Mouse (Mus musculus) kidney, embryonic 16.5 days (tissue): Measurements from ENCODE around the gene Kcnq1. TPM values are rescaled to one million over a fixed set of nuclear protein-coding genes. Genes with fewer than 3 reads are reported as not detected.
A peak's percentile ranks its signal among the peaks of the same experiment; 100 is the strongest.

ENCODE experiments used
- ATAC-seq: fragments of 200-750 bp; cut with Nextera tagmentation; 2 replicates; pipeline ENCODE4 v1.8.0; 2017; ENCODE audit warnings: moderate TSS enrichment; ENCODE audit not compliant: low FRiP score, low TSS enrichment
- H3K27ac ChIP-seq: fragments of 300-500 bp; sonication (generic); 2 replicates; pipeline ENCODE4 v1.5.1; 2014; ENCODE audit warnings: low read length
- H3K27me3 ChIP-seq: fragments of 300-500 bp; sonication (generic); 2 replicates; pipeline ENCODE4 v1.6.1; 2014; ENCODE audit warnings: low read length, control low read depth, mixed read lengths; ENCODE audit not compliant: insufficient read depth
- H3K36me3 ChIP-seq: fragments of 300-500 bp; sonication (generic); 2 replicates; pipeline ENCODE4 v1.6.1; 2014; ENCODE audit warnings: low read length, control low read depth, mixed read lengths; ENCODE audit not compliant: insufficient read depth
- H3K4me1 ChIP-seq: fragments of 300-500 bp; sonication (generic); 2 replicates; pipeline ENCODE4 v1.6.1; 2014; ENCODE audit warnings: low read length, control low read depth, mixed read lengths; ENCODE audit not compliant: insufficient read depth
- H3K4me2 ChIP-seq: fragments of 300-500 bp; sonication (generic); replicated peaks from 2 replicates; pipeline ENCODE4 v1.6.1; 2014; ENCODE audit warnings: low read depth, low read length
- H3K4me3 ChIP-seq: fragments of 300-500 bp; sonication (generic); 2 replicates; pipeline ENCODE4 v1.5.1; 2014; ENCODE audit warnings: mild to moderate bottlenecking, low read length
- H3K9ac ChIP-seq: fragments of 300-500 bp; sonication (generic); replicated peaks from 2 replicates; pipeline ENCODE4 v1.6.1; 2014; ENCODE audit warnings: low read length
- H3K9me3 ChIP-seq: fragments of 300-500 bp; sonication (generic); 2 replicates; pipeline ENCODE4 v1.6.1; 2016; ENCODE audit warnings: low read length, control low read depth
- WGBS: fragments of 180-500 bp; shearing (Covaris S2); extraction: QIAGEN DNeasy Blood & Tissue Kit; methylation state at CpG from one replicate; pipeline ENCODE4 v1.1.7; 2014; 5-methylcytosine and 5-hydroxymethylcytosine counted together
- polyA plus RNA-seq: library from polyadenylated mRNA; unstranded; fragments of >200 nt; fragmentation: Nextera tagmentation; extraction: Ambion mirVana; gene quantifications from 2 replicates; pipeline ENCODE4 v1.2.1, GENCODE M21; 2015

Kcnq1 gene
- polyA plus RNA-seq, 1 experiment from 2014 or later, result 9.8 TPM

DNA sequence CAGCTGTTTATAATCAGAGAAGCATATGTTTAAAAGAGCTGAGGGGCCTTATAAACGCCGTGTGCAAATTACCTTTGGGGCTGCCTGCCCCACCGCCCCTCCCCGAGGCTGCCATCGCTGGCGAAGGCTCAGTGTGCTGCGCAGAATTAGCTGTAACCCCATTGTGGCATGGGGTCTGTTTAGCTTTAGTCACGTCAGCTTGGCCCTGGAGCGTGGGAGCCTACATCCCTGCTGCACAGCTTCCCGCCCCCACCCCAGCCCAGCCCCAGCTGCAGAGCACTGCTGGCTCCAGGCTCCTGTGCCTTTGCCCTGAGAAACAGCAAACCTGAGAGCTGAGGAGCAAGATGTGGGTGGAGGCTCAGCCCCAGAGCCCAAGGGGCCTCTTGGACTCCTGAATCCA is 199.6 kb downstream of the Kcnq1 start:
- Histone ChIP-seq H3K4me3 (no peak overlapping the region), H3K9me3 (no peaks in the 10 kb centered on the region), H3K9ac (0 out of 2 replicates have a peak overlapping the region, but pooled peaks have one; percentile 24), H3K4me2 (no peak overlapping the region), H3K4me1 (peaks cover 19% of the 10 kb centered on the region), H3K36me3 (no peaks in the 10 kb centered on the region), H3K27ac (peak overlapping the region; percentile 44; the same call in 1 of the 2 replicates), H3K27me3 (no peaks in the 10 kb centered on the region)
- ATAC-seq, result 0 out of 2 replicates have a peak, but pooled peaks have one; percentile 49
- 27% methylated on average over 10 of the region's 10 CpGs for WGBS

DNA sequence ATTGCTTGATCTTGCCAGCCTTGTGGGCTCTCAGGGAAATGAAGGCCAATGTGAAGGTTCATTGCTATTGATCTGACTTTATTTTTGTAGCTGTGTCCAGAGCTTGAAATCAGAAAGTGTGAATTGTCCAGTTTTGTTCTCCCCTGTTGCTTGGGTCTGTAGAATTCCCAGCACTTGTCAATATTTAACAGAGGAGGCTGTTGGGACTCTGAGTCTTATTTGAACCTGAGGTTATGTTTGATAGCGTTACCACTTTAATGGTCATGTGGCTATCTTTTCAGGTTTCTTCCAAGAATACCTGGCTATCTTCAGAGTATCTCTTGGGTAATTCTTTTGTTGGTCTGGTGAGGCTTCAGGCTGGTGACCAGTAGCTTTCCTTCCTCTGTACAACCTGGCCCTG is 201.8 kb downstream of the Kcnq1 start:
- 90% methylated on average over 1 of the region's 1 CpGs for WGBS

DNA sequence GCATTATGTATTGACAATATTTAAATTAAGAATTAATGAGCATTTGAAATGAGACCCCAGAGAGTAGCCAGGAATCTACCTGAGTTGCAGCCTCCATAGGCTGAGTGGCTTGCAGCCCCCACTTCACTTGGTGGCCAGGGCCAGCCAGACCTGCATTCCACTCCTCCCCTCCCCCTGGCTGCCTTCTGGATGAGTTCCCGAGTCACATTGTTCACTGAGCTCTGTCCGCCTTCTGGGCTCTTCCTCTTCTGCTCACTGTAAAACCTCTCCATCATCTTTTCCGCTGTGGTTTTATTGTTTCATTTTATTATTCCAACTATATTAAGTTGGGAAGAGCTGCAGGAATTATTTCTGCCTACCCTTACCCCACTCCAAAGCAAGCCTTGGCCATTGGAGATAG is 204.1 kb downstream of the Kcnq1 start:
- peak overlapping the region; percentile 17; the same call in 1 of the 2 replicates for H3K27ac ChIP-seq

More for the DNA sequence above, 201.8 kb downstream of the Kcnq1 start:
- no peak overlapping the region for H3K9ac ChIP-seq
- H3K4me3 ChIP-seq, result no peak overlapping the region
- no peaks in the 10 kb centered on the region for H3K27me3 ChIP-seq
- H3K9me3 ChIP-seq, result no peaks in the 10 kb centered on the region
- peaks cover 14% of the 10 kb centered on the region for H3K4me1 ChIP-seq
- H3K27ac ChIP-seq, result no peak overlapping the region
- H3K36me3 ChIP-seq, result no peaks in the 10 kb centered on the region
- ATAC-seq, result no peak
- no peak overlapping the region for H3K4me2 ChIP-seq

DNA sequence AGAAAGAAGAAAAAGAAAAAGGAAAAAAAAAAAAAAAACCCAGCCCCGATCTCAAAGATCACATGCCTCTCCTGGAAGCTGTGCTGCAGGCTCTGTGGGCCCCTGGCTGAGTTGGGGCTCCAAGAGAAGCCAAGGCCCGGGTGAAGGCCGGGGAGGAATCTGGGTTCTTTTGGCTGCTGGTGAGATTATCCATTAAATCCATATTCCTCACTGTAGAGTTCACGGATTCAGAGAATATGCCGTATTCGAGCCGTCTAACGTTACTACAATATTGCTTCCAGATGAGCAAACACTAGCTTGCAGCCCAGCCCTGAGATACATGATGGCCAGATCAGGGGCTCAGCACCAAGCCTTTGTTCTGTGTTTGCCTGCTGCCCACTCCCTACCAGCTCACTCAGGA is 204.7 kb downstream of the Kcnq1 start:
- peaks cover 19% of the 10 kb centered on the region for H3K4me1 ChIP-seq
- no peak overlapping the region for H3K27ac ChIP-seq
- H3K9ac ChIP-seq, result no peak overlapping the region
- H3K27me3 ChIP-seq, result no peaks in the 10 kb centered on the region
- H3K4me3 ChIP-seq, result no peak overlapping the region
- no peak for ATAC-seq
- no peaks in the 10 kb centered on the region for H3K9me3 ChIP-seq
- 78% methylated on average over 8 of the region's 8 CpGs for WGBS
- H3K4me2 ChIP-seq, result no peak overlapping the region
- no peaks in the 10 kb centered on the region for H3K36me3 ChIP-seq

More for the DNA sequence above, 204.1 kb downstream of the Kcnq1 start:
- Histone ChIP-seq H3K4me3 (no peak overlapping the region), H3K9me3 (no peaks in the 10 kb centered on the region), H3K9ac (no peak overlapping the region), H3K4me1 (peaks cover 22% of the 10 kb centered on the region), H3K36me3 (no peaks in the 10 kb centered on the region), H3K27me3 (no peaks in the 10 kb centered on the region), H3K4me2 (no peak overlapping the region)
- ATAC-seq, result peak; percentile 30; the same call in 1 of the 2 replicates
- 51% methylated on average over 3 of the region's 3 CpGs for WGBS

DNA sequence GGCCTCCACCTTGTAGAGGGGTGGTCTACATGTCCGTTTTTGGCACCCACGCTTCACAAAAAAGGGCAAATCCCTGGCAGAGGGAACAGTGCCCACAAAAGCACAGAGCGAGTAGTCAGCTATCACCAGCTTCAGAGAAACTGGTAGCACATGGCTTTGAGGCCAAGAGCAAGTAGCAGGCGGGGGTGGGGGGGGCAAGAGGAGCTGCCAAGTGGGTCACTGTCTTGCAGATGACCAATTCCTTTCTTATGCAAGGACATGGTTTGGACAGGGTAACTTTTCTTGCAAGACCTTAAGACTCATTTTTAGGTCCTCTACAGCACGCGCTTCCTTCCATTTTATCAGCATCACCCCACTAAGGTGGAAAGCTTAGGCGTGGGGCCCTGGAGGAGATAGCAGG is 205.3 kb downstream of the Kcnq1 start:
- Histone ChIP-seq H3K27ac (no peak overlapping the region), H3K36me3 (no peaks in the 10 kb centered on the region), H3K9ac (no peak overlapping the region), H3K4me2 (no peak overlapping the region), H3K9me3 (no peaks in the 10 kb centered on the region), H3K4me3 (no peak overlapping the region), H3K27me3 (no peaks in the 10 kb centered on the region), H3K4me1 (peaks cover 16% of the 10 kb centered on the region)
- no peak for ATAC-seq
- 90% methylated on average over 7 of the region's 7 CpGs for WGBS

DNA sequence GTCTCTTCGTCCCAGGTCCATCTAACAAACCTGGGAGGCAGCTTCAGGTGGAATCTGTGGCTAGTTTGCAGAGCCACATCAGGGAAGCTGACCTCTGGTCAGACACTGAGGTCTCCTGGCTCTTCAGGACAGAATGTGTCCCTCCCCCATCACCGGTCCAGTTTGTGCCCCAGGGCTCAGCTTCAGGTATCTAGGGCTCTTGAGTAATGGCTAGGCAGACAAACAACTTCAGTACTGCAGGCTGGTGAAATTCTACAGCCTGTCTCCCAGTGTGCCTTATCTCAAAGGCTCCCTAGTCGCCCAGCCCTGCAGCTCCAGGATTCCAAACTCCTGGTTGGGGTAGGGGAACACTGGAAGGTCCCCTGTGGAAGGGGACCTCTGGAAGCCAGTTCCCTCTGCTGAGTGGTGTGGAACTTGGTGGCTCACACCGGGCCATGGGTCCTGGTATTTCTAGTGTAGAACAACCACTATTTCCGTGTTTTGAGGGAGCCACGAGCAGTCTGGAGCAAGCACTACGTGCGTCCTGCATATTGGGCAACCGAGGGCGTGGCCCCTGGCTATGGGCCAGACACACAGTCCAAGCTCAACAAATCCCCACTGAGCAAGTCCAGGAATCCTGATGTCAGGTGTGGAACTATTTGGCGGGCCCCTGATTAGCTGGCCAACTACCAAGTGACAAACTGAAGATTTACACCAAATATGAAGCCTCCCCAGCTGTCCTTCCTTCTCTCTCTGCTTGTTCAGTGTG is 207.6 kb downstream of the Kcnq1 start:
- no peak for ATAC-seq
- WGBS, result 59% methylated on average over 11 of the region's 11 CpGs
- H3K27me3 ChIP-seq, result no peaks in the 10 kb centered on the region
- H3K27ac ChIP-seq, result no peak overlapping the region
- no peak overlapping the region for H3K4me2 ChIP-seq
- peaks cover 22% of the 10 kb centered on the region for H3K4me1 ChIP-seq
- H3K4me3 ChIP-seq, result no peak overlapping the region
- no peaks in the 10 kb centered on the region for H3K36me3 ChIP-seq
- no peak overlapping the region for H3K9ac ChIP-seq
- no peaks in the 10 kb centered on the region for H3K9me3 ChIP-seq

DNA sequence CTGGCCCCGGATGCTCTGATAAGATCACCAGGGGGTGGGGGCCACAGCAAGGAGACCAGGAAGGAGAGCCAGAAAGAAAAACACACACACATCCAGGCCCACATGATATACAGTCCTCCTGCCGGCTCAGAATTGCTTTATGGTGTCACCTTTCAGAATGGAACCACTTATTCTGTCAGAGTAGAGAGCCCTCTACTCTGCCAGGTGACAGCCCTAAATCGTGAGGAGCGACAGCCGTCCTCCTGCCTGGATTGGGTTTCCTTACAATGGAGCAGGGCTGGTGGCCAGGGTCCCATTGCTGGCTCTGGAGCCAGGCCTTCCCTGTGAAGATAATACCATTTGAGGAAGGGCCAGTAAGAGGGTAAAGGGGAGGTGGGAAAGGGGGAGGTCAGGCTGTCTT is 212.3 kb downstream of the Kcnq1 start:
- H3K27ac ChIP-seq, result no peak overlapping the region
- no peaks in the 10 kb centered on the region for H3K36me3 ChIP-seq
- no peaks in the 10 kb centered on the region for H3K27me3 ChIP-seq
- ATAC-seq, result peak; percentile 66; the same call in 1 of the 2 replicates
- 18% methylated on average over 5 of the region's 5 CpGs for WGBS
- no peak overlapping the region for H3K4me2 ChIP-seq
- no peak overlapping the region for H3K9ac ChIP-seq
- no peaks in the 10 kb centered on the region for H3K9me3 ChIP-seq
- H3K4me3 ChIP-seq, result no peak overlapping the region
- peaks cover 30% of the 10 kb centered on the region for H3K4me1 ChIP-seq

DNA sequence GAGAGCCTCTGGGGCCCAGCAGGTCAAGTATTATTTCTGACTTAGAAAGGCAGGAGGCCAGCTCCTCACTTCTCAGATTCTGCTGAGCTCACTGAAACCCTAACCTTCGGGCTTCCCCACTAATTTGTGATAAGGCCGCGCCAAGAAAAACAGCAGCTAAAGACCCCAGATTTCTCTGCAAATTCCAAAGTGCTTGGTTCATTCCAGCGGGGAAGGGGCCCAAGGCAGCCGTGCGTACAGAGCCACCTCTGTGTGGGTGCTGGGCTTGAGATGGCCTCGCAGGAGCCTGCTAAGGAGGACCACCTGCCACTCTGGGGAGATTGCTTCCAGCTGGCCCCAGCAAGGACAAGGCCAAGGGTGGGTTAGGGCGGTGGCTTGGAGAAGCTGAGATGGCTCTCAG is 214.2 kb downstream of the Kcnq1 start:
- Histone ChIP-seq H3K4me2 (no peak overlapping the region), H3K4me1 (peaks cover 29% of the 10 kb centered on the region), H3K9me3 (no peaks in the 10 kb centered on the region), H3K4me3 (no peak overlapping the region), H3K27me3 (no peaks in the 10 kb centered on the region), H3K9ac (peak overlapping the region; percentile 39; the same call in 1 of the 2 replicates), H3K36me3 (no peaks in the 10 kb centered on the region), H3K27ac (peak overlapping the region; percentile 37; the same call in 1 of the 2 replicates)
- ATAC-seq, result peak; percentile 66
- WGBS, result 19% methylated on average over 8 of the region's 8 CpGs

DNA sequence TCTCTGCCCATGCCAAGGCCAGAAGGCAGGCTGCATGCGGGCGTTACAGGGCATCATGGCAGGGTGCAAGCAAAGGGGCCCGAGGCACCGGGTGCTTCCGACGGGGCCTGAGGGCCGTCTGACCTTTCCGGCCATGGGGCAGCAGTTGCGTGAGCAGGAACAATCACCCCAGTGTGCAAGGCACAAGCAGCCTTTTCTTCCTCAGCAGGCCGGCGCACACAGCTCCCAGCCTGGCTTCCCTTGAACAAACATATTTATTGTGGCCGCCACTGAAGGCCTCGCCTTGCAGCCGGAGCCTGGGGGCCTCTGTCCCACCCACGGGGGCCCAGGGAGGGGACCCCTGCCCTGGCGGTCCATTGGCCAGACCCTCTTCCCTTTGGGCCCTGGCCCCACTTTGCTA is 218.9 kb downstream of the Kcnq1 start:
- WGBS, result 58% methylated on average over 16 of the region's 16 CpGs
- Histone ChIP-seq H3K9me3 (no peaks in the 10 kb centered on the region), H3K4me3 (no peak overlapping the region), H3K4me1 (peaks cover 37% of the 10 kb centered on the region), H3K36me3 (no peaks in the 10 kb centered on the region), H3K9ac (peak overlapping the region; percentile 32; the same call in 1 of the 2 replicates), H3K4me2 (no peak overlapping the region), H3K27ac (no peak overlapping the region), H3K27me3 (no peaks in the 10 kb centered on the region)
- ATAC-seq, result no peak

DNA sequence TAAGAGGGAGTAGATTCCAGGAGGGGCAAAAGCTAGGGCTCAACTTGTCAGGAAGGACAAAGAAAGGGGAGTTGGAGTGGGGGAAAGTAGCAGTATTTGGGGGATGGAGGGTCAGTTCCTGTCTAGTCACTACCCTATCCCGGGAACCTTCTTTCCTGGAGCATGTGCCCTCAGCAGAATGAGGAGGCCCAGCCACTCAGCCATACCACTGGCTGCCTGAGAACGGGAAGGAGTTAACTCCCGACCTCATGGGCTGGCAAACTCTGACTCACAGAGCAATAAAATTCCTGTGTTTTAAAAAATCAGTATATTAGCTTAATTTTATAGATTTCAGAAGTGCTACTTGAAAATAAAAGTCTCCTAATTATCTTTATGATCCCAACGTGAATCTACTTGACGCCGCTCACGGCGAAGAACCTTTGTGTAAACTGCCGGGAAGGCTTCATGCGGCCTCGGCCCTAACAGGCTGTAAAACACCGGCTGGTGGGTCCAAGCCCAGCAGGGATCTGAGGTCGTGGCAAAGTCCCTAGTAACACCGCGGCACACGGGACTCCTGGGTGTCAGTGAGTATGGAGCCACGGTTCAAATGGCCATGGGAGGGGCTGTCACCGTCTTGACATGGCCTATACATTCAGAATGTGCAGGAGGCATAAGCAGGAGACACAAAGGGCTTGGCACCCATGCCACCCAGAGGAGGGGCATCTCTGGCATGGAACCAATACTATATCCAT is 222.2 kb downstream of the Kcnq1 start:
- H3K4me1 ChIP-seq, result peaks cover 28% of the 10 kb centered on the region
- H3K4me3 ChIP-seq, result no peak overlapping the region
- no peak overlapping the region for H3K9ac ChIP-seq
- H3K4me2 ChIP-seq, result no peak overlapping the region
- H3K36me3 ChIP-seq, result no peaks in the 10 kb centered on the region
- H3K27ac ChIP-seq, result no peak overlapping the region
- ATAC-seq, result no peak
- H3K9me3 ChIP-seq, result no peaks in the 10 kb centered on the region
- 46% methylated on average over 18 of the region's 18 CpGs for WGBS
- no peaks in the 10 kb centered on the region for H3K27me3 ChIP-seq
